Mouse (Mus musculus) CD4-positive naive resting alpha-beta T cell, adult 57 days (primary cell): ENCODE measurements around the gene Cxcl14. TPM values are rescaled to one million over a fixed set of nuclear protein-coding genes. Genes with fewer than 3 reads are reported as not detected.

Source experiments
- total RNA-seq: library from RNA; stranded (reverse); gene quantifications from one replicate; pipeline ENCODE4 v1.2.4, GENCODE M21; 2023

Gene Cxcl14
- not detected for total RNA-seq

GRCm38 (mm10) chr13:56295943-56296658, at the start of gene Cxcl14:
Gene Cxcl14, minus strand, starts transcription at chr13:56296551.

GRCm38 (mm10) chr13:56251924-56252619, 44.3 kb downstream of the Cxcl14 start, which contains the start of gene Neurog1:
Gene Neurog1, minus strand, starts transcription at chr13:56252163.

Other genes starting within 250 kb of the Cxcl14 start
- gene H2afy, start 160.2 kb downstream of the Cxcl14 start, total RNA-seq = 328 TPM
- 2.5 TPM for gene Tifab, start 117.7 kb downstream of the Cxcl14 start, total RNA-seq
- not detected for gene Neurog1, start 44.4 kb downstream of the Cxcl14 start, total RNA-seq
- not detected for gene Gm3045, start 130.0 kb upstream of the Cxcl14 start, total RNA-seq
- not detected for gene Slc25a48, start 141.8 kb upstream of the Cxcl14 start, total RNA-seq
- not detected for gene Il9, start 185.7 kb upstream of the Cxcl14 start, total RNA-seq
- gene Fbxl21, start 225.9 kb upstream of the Cxcl14 start, total RNA-seq = 0.86 TPM